Mouse (Mus musculus) activated CD4-positive, CD25-positive, alpha-beta regulatory T cell, adult 4 months (primary cell): ENCODE data around the gene Slc41a3. TPM values are rescaled to one million over a fixed set of nuclear protein-coding genes. Genes with fewer than 3 reads are reported as not detected.
"Not testable (repeated sequence)": the region's sequence is repeated elsewhere in the genome, so short reads cannot be mapped to it uniquely, and the experiment has no call there.

Experiments used
- ATAC-seq: one replicate; pipeline ENCODE4 v1.8.0; 2017
- polyA plus RNA-seq, 2 experiments: library from polyadenylated mRNA; unstranded; fragments of 100-300 nt; shearing (Covaris generic); gene quantifications; one replicate each; pipeline ENCODE4 v1.2.1; 2017

The Slc41a3 gene
- polyA plus RNA-seq, 2 experiments from 2014 or later: 5.3 to 5.8 TPM

GRCm38 (mm10) chr6:90625207-90625994, 20.9 kb downstream of the Slc41a3 start:
- no peak for ATAC-seq

DNA sequence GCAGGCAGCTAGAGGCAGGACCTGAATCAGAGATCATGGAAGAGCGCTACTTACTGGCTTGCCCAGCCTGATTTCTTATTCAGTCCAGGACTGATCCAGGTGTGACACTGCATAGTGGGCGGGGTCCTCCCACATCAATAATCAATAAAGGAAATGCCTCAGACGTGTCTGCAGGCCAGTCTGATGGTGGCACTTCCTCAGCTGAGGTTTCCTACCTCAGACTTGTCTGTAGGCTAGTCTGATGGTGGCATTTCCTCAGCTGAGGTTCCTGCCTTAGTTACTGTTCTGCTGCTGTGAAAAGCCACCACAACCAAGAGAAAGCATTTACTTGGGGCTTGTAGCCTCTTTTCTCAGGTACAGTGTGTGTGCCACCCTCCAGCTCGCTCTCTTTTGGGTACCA, 23.0 kb downstream of the Slc41a3 start:
- ATAC-seq: peak; percentile 37

DNA sequence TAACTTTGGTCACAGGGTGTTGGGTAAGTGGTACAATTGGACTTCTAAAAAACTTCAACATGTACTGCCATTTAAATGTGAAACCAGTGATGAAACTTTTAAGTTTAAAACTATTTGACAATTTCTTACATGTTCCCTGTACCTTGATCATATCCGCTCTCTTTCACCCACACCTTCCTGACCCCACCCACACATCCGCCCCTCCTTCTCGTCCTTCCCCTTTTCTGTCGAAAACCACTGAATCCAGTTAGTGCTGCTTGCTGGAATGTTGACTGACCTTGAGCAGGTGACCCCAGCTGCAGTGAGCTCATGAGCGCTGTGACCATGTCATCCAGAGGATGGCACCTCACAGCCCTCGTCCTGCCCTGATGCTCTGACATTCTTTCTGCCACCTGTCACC, 25.0 kb downstream of the Slc41a3 start:
- ATAC-seq: peak; percentile 59

DNA sequence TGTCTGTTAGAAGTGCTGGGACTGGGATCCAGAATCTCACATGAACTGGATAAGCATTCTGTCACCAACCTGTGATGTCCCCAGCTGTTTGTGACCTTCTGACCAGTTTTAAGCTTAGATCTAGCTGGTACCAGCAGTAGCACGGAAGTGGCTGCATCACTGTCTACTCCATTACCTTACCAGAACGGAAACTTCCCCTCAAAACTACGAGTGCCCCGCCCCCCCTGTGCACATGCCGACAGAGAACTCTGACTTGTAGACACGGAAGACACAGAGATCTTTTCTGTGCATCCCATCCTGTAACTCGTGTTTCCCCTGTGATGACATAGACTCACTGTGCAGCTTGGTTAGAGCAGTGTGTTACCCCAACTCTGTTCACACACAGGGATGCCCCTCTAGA, 25.9 kb downstream of the Slc41a3 start:
- peak; percentile 69 for ATAC-seq

DNA sequence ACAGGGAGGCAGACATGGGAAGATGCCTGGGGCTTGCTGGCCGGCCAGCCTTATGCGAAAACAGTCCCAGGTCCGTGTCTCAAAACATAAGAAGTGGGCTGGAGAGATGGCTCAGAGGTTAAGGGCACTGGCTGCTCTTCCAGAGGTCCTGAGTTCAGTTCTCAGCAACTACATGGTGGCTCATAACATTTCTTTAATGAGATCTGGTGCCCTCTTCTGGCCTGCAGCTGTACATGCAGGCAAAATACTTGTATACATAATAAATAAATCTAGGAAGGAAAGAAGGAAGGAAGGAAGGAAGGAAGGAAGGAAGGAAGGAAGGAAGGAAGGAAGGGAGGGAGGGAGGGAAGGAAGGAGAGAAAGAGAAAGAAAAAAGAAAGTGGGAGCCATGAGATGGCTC, 28.0 kb downstream of the Slc41a3 start:
- ATAC-seq: not testable (repeated sequence)

DNA sequence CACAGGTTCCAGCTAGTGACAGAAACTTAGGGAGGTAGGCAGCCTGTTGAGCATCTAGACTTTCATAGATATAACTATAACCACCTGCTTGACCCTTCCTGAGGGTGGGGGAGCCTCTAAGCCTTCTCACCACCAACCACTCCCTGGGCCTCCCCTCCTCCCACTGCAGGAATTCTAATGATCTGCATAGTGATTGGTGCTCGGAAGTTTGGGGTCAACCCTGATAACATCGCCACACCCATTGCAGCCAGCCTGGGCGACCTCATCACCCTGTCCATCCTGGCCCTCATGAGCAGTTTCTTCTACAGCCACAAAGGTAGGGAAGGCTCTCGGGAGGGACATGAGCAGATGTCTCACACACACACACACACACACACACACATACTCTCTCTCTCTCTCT, 30.6 kb downstream of the Slc41a3 start:
- no peak for ATAC-seq

DNA sequence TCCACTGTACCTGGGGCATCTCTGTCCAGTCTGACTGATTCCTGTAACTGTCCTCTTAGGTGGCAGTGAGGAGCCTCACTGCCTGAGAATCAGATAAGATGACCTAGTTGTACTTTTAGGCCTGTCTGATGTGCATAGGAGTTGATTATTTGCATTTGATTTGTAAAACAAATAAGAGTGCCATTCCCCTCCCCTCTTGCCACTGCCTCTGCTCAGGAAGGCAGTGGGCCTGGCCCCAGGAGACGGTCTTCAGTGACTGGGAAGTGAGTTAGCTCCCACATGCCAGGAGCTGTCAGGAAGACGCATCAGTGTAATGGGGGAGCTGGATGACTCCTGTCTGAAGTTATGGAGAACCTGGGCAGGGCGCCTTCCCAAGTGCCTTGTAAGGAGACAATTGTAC, 31.1 kb downstream of the Slc41a3 start:
- ATAC-seq: no peak

DNA sequence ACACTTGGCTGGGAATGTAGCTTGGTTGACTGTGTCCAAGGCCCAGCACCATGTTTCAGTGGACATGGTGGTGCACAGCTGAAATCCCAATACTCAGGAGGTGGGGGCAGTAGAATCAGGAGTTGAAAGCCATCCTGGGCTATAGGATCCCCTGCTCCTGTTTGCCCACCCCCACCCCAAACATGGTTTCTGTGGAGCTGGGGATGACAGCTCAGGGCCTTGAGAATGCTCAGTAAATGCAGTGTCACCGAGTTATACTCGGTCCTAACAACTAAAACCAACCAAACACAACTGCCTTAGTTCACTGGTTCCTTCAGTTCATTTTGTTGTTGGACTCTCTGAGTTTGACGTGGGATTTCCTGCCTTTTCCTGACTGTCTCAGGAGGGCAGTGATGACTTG, 38.5 kb downstream of the Slc41a3 start:
- ATAC-seq: no peak

- ATAC-seq: no peak
These were observed 40.4 kb downstream of the Slc41a3 start for GRCm38 (mm10) chr6:90644965-90645364.

DNA sequence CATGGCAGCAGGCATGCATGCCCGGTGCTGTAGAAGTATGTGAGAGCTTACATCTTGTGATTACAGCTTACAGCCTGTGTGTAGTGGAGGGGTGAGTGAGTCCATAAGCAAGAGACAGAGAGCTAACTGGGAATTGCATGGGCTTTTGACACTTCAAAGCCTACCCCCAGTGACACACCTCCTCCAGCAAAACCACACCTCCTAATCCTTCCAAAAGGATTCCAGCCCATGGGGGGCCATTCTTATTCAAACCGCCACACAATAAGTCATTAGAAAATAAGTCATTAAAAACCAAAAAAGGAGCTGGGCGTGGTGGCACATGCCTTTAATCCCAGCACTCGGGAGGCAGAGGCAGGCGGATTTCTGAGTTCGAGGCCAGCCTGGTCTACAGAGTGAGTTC, 43.9 kb downstream of the Slc41a3 start:
- ATAC-seq: no peak

- no peak for ATAC-seq
These were observed 44.8 kb downstream of the Slc41a3 start for GRCm38 (mm10) chr6:90649279-90649678.

GRCm38 (mm10) chr6:90650634-90651033, 46.1 kb downstream of the Slc41a3 start:
- no peak for ATAC-seq

DNA sequence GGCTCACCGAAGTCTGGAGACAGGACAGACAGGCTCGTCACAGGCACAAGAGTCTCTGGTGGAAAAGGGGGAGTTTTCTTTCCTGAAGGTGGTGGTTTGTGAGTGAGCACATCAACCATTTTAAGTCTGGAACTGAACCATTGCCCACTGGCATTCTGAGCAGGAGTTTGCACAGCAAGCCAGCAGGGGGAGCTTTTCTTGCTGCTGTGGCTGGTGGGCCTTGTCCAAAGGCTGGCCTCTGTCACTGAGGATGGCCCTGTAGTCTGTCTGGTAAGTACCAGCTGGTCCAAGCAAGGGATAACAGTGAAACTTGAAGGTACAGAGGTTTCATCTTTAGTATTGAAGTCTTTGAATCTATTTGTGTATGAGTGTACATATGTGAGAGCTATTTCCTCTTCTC, 49.2 kb downstream of the Slc41a3 start:
- no peak for ATAC-seq

DNA sequence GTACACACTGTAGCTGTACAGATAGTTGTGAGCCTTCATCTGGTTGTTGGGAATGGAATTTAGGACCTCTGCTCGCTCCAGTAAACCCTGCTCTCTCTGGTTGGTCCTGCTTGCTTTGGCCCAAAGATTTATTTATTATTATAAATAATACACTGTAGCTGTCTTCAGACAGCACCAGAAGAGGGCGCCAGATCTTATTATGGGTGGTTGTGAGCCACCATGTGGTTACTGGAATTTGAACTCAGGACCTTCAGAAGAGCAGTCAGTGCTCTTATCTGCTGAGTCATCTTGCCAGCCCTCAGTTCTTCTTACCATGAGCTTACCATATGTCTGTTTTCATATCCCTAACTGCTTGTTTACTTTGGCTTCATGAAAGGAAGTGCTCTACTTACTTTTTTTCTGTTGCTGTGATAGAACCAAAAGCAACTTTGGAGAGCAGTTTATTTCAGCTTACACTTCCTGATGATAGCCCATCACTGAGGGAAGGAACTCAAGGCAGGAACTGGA, 51.9 kb downstream of the Slc41a3 start:
- ATAC-seq: not testable (repeated sequence)

GRCm38 (mm10) chr6:90659913-90660312, 55.4 kb downstream of the Slc41a3 start:
- no peak for ATAC-seq

DNA sequence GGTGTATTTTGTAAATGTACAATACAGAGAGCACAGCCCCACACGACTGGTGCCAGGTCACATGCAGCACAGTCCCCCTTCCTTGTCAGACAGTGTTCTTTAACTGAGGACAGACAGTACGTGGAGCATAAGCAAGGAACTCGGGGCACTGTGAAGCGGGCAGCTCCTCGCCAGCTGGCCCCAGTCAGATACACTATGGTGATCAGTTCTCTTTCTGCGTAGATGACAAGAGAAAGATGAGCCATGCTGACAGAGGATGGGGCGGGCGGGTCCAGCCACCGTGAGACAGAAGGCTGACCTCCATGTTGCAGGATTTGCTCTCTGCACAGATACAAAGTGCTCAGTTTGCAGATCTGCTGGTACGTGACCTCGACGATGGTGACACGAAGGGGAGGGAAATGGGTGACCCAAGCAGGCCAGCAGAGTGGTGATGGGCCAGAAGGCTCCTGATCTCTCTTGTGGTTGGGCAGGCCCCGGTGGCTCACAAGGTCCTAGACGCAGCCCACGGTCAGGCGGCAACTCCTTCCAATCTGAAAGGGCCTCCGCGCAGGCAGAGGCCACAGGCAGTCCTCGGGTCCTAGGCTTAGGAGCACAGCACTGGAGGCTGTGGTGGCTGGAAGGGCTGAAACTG, 56.0 kb downstream of the Slc41a3 start:
- no peak for ATAC-seq

GRCm38 (mm10) chr6:90661029-90661399, 56.5 kb downstream of the Slc41a3 start:
- no peak for ATAC-seq

DNA sequence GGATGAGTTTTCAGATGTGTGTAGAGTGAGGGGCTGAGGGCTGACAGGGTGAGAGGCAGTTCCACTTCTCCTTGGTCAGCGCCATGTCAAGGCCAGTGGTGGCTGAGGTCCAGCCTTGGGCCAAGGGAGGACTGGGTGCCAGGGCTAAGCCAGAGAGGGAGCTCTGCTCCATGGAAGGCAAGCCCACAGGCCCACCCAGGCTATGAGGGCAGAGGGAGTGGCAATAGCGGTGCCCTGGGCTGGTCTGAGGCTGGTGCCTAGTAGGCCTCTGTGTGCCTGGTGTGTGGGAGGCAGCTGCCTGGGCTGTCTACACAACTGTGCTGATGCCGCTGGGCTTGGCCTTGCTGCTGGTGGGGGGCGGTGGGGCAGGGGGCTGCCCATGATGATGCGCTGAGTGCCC, 57.6 kb downstream of the Slc41a3 start:
- no peak for ATAC-seq

DNA sequence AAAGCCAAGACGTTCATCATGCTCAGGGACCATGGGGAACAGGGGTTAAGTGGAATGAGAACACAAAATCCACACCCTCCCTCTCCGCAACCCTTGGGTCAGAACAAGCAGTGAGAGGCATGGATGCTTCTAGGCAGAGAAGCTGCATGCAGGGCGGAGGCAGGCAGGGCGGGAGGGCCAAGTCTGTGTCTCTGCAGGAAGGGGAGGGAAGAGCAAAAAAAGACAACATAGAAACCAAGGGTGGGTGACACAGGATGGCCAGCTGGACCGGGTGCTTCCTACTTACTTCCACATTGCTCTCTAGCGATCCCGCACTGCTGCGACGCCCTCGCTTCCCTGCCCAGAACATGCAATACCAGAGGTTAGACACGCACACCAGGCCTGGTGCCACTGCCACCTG, 59.2 kb downstream of the Slc41a3 start:
- no peak for ATAC-seq

GRCm38 (mm10) chr6:90668693-90669092, 64.2 kb downstream of the Slc41a3 start:
- ATAC-seq: no peak

- ATAC-seq: no peak
These were observed 74.2 kb downstream of the Slc41a3 start for GRCm38 (mm10) chr6:90678759-90679158.

DNA sequence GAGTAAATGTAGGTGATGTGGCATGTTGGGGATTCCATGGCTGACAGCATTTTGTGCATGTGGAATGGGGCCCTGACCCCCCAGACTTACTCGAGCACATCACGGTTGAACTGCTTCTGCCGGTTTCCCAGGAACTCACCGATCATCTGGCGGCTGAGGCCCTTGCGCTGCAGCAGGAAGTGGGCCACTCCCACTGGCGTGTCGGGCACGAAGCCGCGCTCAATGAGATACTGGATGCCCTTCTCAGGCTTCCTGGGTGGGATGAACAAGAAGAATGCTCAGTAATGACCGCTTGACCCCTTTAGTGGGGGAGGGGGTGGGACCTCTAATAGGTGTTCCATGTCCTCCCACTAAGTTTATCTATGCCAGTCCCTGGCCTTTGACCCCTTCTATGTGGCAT, 75.9 kb downstream of the Slc41a3 start:
- ATAC-seq: no peak

GRCm38 (mm10) chr6:90683831-90684532, 79.5 kb downstream of the Slc41a3 start:
- no peak for ATAC-seq

- ATAC-seq: no peak
These were observed 82.3 kb downstream of the Slc41a3 start for GRCm38 (mm10) chr6:90686812-90687211.
